Mouse (Mus musculus): Measurements from ENCODE around the gene Klhl7. TPM values are rescaled to one million over a fixed set of nuclear protein-coding genes. Genes with fewer than 3 reads are reported as not detected.

Klhl7 gene
- 30.3 and 46.4 TPM in 2 replicates for polyA plus RNA-seq (2014; fragmentation: Nextera tagmentation; extraction: Ambion mirVana)

DNA sequence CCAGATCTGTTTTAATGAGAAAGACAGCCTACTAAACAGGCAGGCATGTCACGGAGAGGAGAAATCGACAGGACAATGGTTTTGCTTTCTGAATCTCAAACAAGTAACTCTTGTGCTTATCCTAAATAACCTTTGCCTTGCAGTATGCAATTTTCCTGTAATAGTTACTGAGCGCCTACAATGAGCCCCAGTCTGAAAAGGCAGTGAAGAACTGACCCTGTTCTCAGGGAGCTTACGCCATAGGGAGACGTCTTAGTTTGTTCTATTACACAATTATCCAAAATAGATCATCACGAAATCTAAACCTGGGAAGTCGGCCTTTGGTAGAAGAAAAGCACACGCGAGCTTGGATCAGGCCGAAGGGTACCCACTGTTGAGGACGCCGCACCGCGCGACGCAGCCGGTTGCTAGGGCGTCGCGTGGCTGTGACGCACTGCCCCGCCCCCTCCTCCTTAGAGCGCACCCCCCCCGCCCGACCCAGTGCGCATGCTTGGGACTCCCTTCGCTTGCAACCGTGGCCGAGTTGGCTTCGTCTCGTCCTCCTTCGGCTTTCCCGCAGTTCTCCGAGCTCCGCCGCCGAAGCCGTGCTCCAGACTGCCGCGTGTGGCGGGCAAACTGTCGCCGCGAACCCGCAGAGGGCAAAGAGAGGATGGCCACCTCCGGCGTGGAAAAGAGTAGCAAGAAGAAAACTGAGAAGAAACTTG, at the start of gene Klhl7:
Gene Klhl7 (plus strand): TSS at position 500 of the 704 bp plus-strand sequence.
- WGBS = 1% methylated on average over 47 of the region's 47 CpGs

DNA sequence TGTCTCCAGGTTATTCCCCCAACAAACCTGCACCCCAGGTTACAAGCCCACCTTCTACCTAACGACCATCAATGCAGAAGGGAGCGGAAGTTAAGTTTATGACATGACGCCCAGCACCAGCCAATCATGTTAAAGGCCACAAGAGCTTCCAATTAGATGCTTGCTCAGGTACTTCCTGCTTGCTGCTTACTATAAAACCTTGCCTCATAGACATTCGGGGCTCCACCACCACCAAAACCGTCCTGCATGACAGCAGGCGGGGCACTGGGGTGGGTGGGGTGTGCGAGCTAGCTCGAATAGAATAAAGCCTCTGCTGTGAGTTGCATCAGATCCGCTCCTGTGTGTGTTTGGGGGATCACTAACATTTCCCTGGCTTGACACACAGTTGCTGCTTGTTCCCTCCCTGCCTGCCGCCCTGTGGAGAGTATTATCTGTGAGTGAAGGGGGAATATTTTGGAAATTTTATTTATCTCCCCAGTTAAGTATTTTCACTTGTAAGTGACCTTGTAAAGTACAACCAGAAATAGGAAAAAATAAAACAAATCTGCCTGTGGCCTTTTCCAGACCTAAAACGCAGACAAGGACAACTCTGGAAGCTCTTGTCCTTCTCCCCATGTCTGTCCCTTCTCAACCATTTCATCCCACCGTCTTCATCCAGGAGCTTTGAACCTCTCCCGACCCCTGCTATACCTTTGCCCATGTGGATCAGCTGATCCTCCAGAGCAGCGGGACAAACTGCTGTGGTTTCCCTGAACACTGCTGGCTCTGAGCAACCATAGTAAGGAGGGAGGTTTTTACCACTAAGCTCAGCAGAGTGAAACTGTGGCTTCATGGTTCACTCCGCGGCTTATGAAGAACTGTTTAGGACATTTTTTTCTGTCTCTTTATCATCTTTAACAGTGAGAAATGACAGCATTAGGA, 48.4 kb upstream of the Klhl7 start:
- H3K27ac ChIP-seq (ENCODE audit: low read depth, low read length) = no peak overlapping the region
- 0 out of 2 replicates have a peak, but pooled peaks cover 5% of the 10 kb centered on the region for H3K4me1 ChIP-seq (ENCODE audit: control insufficient read depth, insufficient read depth, low read length)
- H3K4me3 ChIP-seq (ENCODE audit: low read length) = no peak overlapping the region
- H3K9me3 ChIP-seq (ENCODE audit: control insufficient read depth, low read length) = peaks cover 3% of the 10 kb centered on the region; the same call in 1 of the 2 replicates
- no peaks in the 10 kb centered on the region for H3K36me3 ChIP-seq (ENCODE audit: control insufficient read depth, insufficient read depth, low read length)
- ATAC-seq (ENCODE audit: low FRiP score, low TSS enrichment) = no peak
- H3K9ac ChIP-seq (ENCODE audit: low read depth, low read length) = no peak overlapping the region
- H3K4me2 ChIP-seq (replicated peaks; ENCODE audit: low read depth, low read length) = no peak overlapping the region
- WGBS = 61% methylated on average over 16 of the region's 16 CpGs
- H3K27me3 ChIP-seq (ENCODE audit: control insufficient read depth, insufficient read depth, low read length) = no peaks in the 10 kb centered on the region

More for the DNA sequence above, at the start of gene Klhl7:
- peak within 1 kb of the TSS; percentile 81 for H3K9ac ChIP-seq (ENCODE audit: low read depth, low read length)
- no peaks in the 10 kb centered on the region for H3K36me3 ChIP-seq (ENCODE audit: control insufficient read depth, insufficient read depth, low read length)
- peak within 1 kb of the TSS; percentile 80 for H3K27ac ChIP-seq (ENCODE audit: low read depth, low read length)
- no peaks in the 10 kb centered on the region for H3K9me3 ChIP-seq (ENCODE audit: control insufficient read depth, low read length)
- H3K4me3 ChIP-seq (ENCODE audit: low read length) = peak within 1 kb of the TSS; percentile 80
- H3K4me2 ChIP-seq (replicated peaks; ENCODE audit: low read depth, low read length) = peak within 1 kb of the TSS; percentile 81
- no peaks in the 10 kb centered on the region for H3K27me3 ChIP-seq (ENCODE audit: control insufficient read depth, insufficient read depth, low read length)
- H3K4me1 ChIP-seq (ENCODE audit: control insufficient read depth, insufficient read depth, low read length) = no peaks in the 10 kb centered on the region
- peak; percentile 97 for ATAC-seq (ENCODE audit: low FRiP score, low TSS enrichment)

DNA sequence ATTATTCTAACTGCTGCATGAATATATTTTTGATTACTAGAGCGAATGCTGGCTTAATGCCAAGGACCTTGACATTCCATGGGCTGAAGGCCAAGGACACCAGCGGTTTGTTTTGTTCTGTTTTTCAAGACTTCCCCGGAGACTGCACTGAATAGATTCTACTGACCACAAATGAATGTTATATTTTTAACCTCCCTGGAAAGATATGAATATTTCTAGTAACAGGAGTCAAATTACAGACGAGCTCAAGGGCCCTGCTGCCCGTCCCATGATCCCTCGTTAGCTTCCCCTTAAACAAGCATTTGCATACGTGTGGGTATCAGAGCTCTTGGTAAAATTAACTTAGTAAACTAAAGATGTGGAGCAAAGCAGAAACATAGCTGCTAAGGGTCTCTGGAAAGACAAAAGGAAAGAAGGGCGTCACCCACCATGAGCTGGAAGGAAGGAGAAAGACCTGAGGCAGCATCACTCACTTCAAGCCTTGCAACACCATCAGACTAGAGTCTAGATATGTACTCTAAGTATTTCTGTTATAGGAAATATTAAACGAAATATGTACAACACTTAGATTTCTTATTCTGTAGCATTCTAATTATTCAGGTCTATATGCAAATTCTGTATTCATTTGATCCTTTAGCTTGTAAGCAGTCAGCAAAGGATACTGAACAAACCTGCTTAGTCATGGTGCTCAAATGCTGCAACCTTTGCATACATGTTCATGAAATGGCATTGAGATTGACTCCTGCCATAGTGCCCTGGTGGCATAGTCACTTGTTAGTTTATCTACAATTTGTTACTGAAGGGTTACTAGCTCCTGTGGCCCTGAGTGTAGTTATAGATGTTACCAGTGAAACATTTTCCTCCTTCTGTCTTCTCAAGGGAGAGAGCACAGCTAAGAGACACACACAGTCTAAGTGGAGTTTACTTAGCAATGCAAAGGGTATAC, 46.9 kb upstream of the Klhl7 start:
- Histone ChIP-seq H3K9me3 (ENCODE audit: control insufficient read depth, low read length) (peaks cover 3% of the 10 kb centered on the region; the same call in 1 of the 2 replicates), H3K4me1 (ENCODE audit: control insufficient read depth, insufficient read depth, low read length) (0 out of 2 replicates have a peak, but pooled peaks cover 5% of the 10 kb centered on the region), H3K36me3 (ENCODE audit: control insufficient read depth, insufficient read depth, low read length) (no peaks in the 10 kb centered on the region), H3K27me3 (ENCODE audit: control insufficient read depth, insufficient read depth, low read length) (no peaks in the 10 kb centered on the region), H3K4me3 (ENCODE audit: low read length) (no peak overlapping the region), H3K4me2 (replicated peaks; ENCODE audit: low read depth, low read length) (no peak overlapping the region), H3K27ac (ENCODE audit: low read depth, low read length) (no peak overlapping the region), H3K9ac (ENCODE audit: low read depth, low read length) (no peak overlapping the region)
- no peak for ATAC-seq (ENCODE audit: low FRiP score, low TSS enrichment)
- 54% methylated on average over 9 of the region's 9 CpGs for WGBS

DNA sequence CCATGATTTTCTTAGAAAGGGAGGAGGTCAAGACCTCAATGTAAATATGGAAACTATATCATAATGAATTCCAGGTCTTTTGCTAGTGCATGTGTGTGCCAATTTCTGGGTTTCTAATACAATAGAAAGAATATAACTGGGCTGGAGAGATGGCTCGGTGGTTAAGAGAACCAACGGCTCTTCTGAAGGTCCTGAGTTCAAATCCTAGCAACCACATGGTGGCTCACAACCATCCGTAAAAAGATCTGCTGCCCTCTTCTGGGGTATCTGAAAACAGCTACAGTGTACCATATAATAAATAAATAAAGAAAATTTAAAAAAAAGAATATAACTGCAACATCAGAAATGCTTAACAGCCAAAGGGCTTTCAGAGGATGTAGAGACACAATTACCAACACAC, 46.0 kb upstream of the Klhl7 start:
- no peaks in the 10 kb centered on the region for H3K36me3 ChIP-seq (ENCODE audit: control insufficient read depth, insufficient read depth, low read length)
- WGBS = 93% methylated on average over 3 of the region's 3 CpGs
- H3K27ac ChIP-seq (ENCODE audit: low read depth, low read length) = no peak overlapping the region
- H3K27me3 ChIP-seq (ENCODE audit: control insufficient read depth, insufficient read depth, low read length) = no peaks in the 10 kb centered on the region
- H3K9ac ChIP-seq (ENCODE audit: low read depth, low read length) = no peak overlapping the region
- 0 out of 2 replicates have a peak, but pooled peaks cover 5% of the 10 kb centered on the region for H3K4me1 ChIP-seq (ENCODE audit: control insufficient read depth, insufficient read depth, low read length)
- H3K4me3 ChIP-seq (ENCODE audit: low read length) = no peak overlapping the region
- no peak for ATAC-seq (ENCODE audit: low FRiP score, low TSS enrichment)
- H3K4me2 ChIP-seq (replicated peaks; ENCODE audit: low read depth, low read length) = no peak overlapping the region
- peaks cover 3% of the 10 kb centered on the region; the same call in 1 of the 2 replicates for H3K9me3 ChIP-seq (ENCODE audit: control insufficient read depth, low read length)

DNA sequence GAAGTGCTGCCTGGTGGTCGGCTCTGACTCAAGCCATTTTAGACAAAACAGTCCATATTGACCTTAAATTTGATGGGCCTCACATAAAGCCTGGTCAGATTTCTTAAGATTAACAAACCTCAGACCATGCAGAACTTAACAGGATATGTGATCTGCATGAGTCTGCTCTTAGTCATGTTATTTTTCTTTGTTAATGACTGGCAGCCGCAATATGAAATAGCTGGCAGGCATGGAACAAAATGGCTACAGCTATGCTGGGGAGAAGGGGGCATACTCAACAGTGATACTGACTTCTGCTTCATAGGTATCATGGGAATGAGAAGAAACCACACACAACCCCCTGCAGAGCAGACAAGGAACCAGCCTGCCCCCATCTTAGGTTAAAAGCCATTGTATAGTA, 43.5 kb upstream of the Klhl7 start:
- Histone ChIP-seq H3K27ac (ENCODE audit: low read depth, low read length) (no peak overlapping the region), H3K4me1 (ENCODE audit: control insufficient read depth, insufficient read depth, low read length) (0 out of 2 replicates have a peak, but pooled peaks cover 5% of the 10 kb centered on the region), H3K4me3 (ENCODE audit: low read length) (no peak overlapping the region), H3K9ac (ENCODE audit: low read depth, low read length) (no peak overlapping the region), H3K27me3 (ENCODE audit: control insufficient read depth, insufficient read depth, low read length) (no peaks in the 10 kb centered on the region), H3K4me2 (replicated peaks; ENCODE audit: low read depth, low read length) (no peak overlapping the region), H3K9me3 (ENCODE audit: control insufficient read depth, low read length) (peaks cover 3% of the 10 kb centered on the region; the same call in 1 of the 2 replicates), H3K36me3 (ENCODE audit: control insufficient read depth, insufficient read depth, low read length) (no peaks in the 10 kb centered on the region)
- 92% methylated on average over 2 of the region's 2 CpGs for WGBS
- no peak for ATAC-seq (ENCODE audit: low FRiP score, low TSS enrichment)

DNA sequence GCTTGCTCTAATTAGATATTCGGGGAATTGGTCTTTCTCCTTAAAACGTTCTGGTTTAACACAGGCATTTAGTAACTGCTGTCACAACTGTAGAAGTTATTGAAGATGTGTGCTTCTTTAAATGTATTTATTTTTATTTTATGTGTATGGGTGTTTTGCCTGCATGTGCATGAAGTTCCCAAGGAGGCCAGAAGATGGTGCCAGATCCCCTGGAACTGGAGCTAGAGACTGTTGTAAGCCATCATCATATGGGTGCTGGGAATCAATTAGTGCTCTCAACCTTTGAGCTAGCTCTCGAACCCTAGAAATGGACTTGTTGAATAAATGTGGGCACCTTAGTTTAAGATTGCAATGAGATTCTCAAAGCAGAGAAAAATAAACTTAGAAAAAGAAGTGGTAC, 42.8 kb upstream of the Klhl7 start:
- Histone ChIP-seq H3K9ac (ENCODE audit: low read depth, low read length) (no peak overlapping the region), H3K27ac (ENCODE audit: low read depth, low read length) (no peak overlapping the region), H3K4me3 (ENCODE audit: low read length) (no peak overlapping the region), H3K4me2 (replicated peaks; ENCODE audit: low read depth, low read length) (no peak overlapping the region), H3K36me3 (ENCODE audit: control insufficient read depth, insufficient read depth, low read length) (no peaks in the 10 kb centered on the region), H3K27me3 (ENCODE audit: control insufficient read depth, insufficient read depth, low read length) (no peaks in the 10 kb centered on the region), H3K4me1 (ENCODE audit: control insufficient read depth, insufficient read depth, low read length) (0 out of 2 replicates have a peak, but pooled peaks cover 5% of the 10 kb centered on the region), H3K9me3 (ENCODE audit: control insufficient read depth, low read length) (peaks cover 3% of the 10 kb centered on the region; the same call in 1 of the 2 replicates)
- no peak for ATAC-seq (ENCODE audit: low FRiP score, low TSS enrichment)
- WGBS = 77% methylated on average over 3 of the region's 3 CpGs

DNA sequence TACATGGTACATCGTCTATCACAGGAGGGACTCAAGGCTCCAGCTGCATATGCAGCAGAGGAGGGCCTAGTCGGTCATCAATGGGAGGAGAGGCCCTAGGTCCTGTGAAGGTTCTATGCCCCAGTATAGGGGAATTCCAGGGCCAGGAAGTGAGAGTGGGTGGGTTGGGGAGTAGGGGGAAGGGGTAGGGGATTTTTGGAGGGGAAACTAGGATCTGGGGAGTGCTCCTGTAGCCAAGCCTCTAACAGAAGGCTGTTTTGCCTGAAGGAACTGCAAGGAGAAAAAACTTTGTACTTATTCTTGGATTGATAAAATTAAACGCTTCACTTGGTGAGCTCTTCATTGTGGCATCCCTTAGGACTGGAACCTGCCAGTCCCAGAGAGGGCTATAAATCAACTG, 39.5 kb upstream of the Klhl7 start:
- Histone ChIP-seq H3K27ac (ENCODE audit: low read depth, low read length) (no peak overlapping the region), H3K4me2 (replicated peaks; ENCODE audit: low read depth, low read length) (no peak overlapping the region), H3K4me3 (ENCODE audit: low read length) (no peak overlapping the region), H3K9me3 (ENCODE audit: control insufficient read depth, low read length) (no peaks in the 10 kb centered on the region), H3K36me3 (ENCODE audit: control insufficient read depth, insufficient read depth, low read length) (no peaks in the 10 kb centered on the region), H3K9ac (ENCODE audit: low read depth, low read length) (no peak overlapping the region), H3K4me1 (ENCODE audit: control insufficient read depth, insufficient read depth, low read length) (no peaks in the 10 kb centered on the region), H3K27me3 (ENCODE audit: control insufficient read depth, insufficient read depth, low read length) (no peaks in the 10 kb centered on the region)
- ATAC-seq (ENCODE audit: low FRiP score, low TSS enrichment) = no peak
- 53% methylated on average over 3 of the region's 3 CpGs for WGBS

DNA sequence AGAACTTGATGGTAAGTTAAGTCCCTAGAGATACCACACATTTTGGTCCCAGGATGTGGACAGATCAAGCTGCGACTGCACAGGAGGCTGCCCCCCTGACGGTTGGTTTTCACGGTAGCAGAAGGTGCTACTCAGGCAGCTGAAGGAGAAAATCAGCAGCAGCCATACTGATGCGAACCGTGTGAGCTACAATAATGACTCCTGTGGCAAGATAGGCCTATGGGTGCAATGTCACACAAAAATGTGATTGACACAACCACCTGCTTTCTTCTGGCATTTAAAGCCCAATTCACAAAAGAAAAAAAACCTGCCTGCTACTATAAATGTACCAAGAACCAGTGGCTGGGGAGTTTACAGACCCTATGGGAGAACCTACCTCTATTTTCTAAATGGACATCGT, 37.4 kb upstream of the Klhl7 start:
- WGBS = 80% methylated on average over 6 of the region's 6 CpGs
- H3K27ac ChIP-seq (ENCODE audit: low read depth, low read length) = no peak overlapping the region

More for the DNA sequence above, 37.4 kb upstream of the Klhl7 start:
- H3K27me3 ChIP-seq (ENCODE audit: control insufficient read depth, insufficient read depth, low read length) = no peaks in the 10 kb centered on the region
- no peaks in the 10 kb centered on the region for H3K9me3 ChIP-seq (ENCODE audit: control insufficient read depth, low read length)
- no peak for ATAC-seq (ENCODE audit: low FRiP score, low TSS enrichment)
- H3K4me2 ChIP-seq (replicated peaks; ENCODE audit: low read depth, low read length) = no peak overlapping the region
- H3K4me1 ChIP-seq (ENCODE audit: control insufficient read depth, insufficient read depth, low read length) = no peaks in the 10 kb centered on the region
- H3K4me3 ChIP-seq (ENCODE audit: low read length) = no peak overlapping the region
- H3K36me3 ChIP-seq (ENCODE audit: control insufficient read depth, insufficient read depth, low read length) = no peaks in the 10 kb centered on the region
- H3K9ac ChIP-seq (ENCODE audit: low read depth, low read length) = no peak overlapping the region

Data from kidney, embryonic 14.5 days (tissue).